Mouse (Mus musculus): ENCODE results near the gene B3galt5. TPM values are rescaled to one million over a fixed set of nuclear protein-coding genes. Genes with fewer than 3 reads are reported as not detected.
A peak's percentile ranks its signal among the peaks of the same experiment; 100 is the strongest.
"Not testable (repeated sequence)": the region's sequence is repeated elsewhere in the genome, so short reads cannot be mapped to it uniquely, and the experiment has no call there.

Gene B3galt5
- polyA plus RNA-seq, 1 experiment from 2014 or later: 0.18 TPM

GRCm38 (mm10) chr16:96323166-96323565 is 87.6 kb downstream of the B3galt5 start:
- Histone ChIP-seq H3K27ac (ENCODE audit: low read length) (no peak overlapping the region), H3K4me3 (ENCODE audit: low read depth, low read length) (no peak overlapping the region), H3K9me3 (ENCODE audit: low read length) (no peaks in the 10 kb centered on the region), H3K36me3 (ENCODE audit: insufficient read depth, low read length) (no peaks in the 10 kb centered on the region), H3K9ac (replicated peaks; ENCODE audit: low read depth) (no peak overlapping the region), H3K27me3 (replicated peaks; ENCODE audit: insufficient read depth, low read length) (no peaks in the 10 kb centered on the region), H3K4me1 (ENCODE audit: insufficient read depth, low read depth, low read length) (peaks cover 4% of the 10 kb centered on the region; the same call in 1 of the 2 replicates), H3K4me2 (replicated peaks; ENCODE audit: low read depth, low read length) (no peak overlapping the region)
- ATAC-seq (no peak), DNase-seq (ENCODE audit: low spot score) (no peak)
- 81% methylated on average over 4 of the region's 4 CpGs for WGBS
- TF ChIP-seq EP300 (IDR thresholded peaks at IDR 0.05) (no peak), CTCF (IDR thresholded peaks at IDR 0.05) (no peak)

- Histone ChIP-seq H3K9ac (replicated peaks; ENCODE audit: low read depth) (no peak overlapping the region), H3K27me3 (replicated peaks; ENCODE audit: insufficient read depth, low read length) (no peaks in the 10 kb centered on the region), H3K4me3 (ENCODE audit: low read depth, low read length) (no peak overlapping the region), H3K36me3 (ENCODE audit: insufficient read depth, low read length) (no peaks in the 10 kb centered on the region), H3K27ac (ENCODE audit: low read length) (no peak overlapping the region), H3K4me2 (replicated peaks; ENCODE audit: low read depth, low read length) (no peak overlapping the region), H3K9me3 (ENCODE audit: low read length) (no peaks in the 10 kb centered on the region), H3K4me1 (ENCODE audit: insufficient read depth, low read depth, low read length) (peaks cover 4% of the 10 kb centered on the region; the same call in 1 of the 2 replicates)
- TF ChIP-seq CTCF (IDR thresholded peaks at IDR 0.05) (no peak), EP300 (IDR thresholded peaks at IDR 0.05) (no peak)
- DNase-seq (ENCODE audit: low spot score): no peak
- ATAC-seq: 0 out of 2 replicates have a peak, but pooled peaks have one; percentile 14
- WGBS: 30% methylated on average over 10 of the region's 10 CpGs
Observed at GRCm38 (mm10) chr16:96326110-96326999, 90.8 kb downstream of the B3galt5 start.

- H3K27ac ChIP-seq (ENCODE audit: low read length); DNase-seq (ENCODE audit: low spot score); H3K27me3 ChIP-seq (replicated peaks; ENCODE audit: insufficient read depth, low read length); H3K4me1 ChIP-seq (ENCODE audit: insufficient read depth, low read depth, low read length); H3K4me2 ChIP-seq (replicated peaks; ENCODE audit: low read depth, low read length); ATAC-seq; H3K36me3 ChIP-seq (ENCODE audit: insufficient read depth, low read length); H3K9me3 ChIP-seq (ENCODE audit: low read length); H3K4me3 ChIP-seq (ENCODE audit: low read depth, low read length); H3K9ac ChIP-seq (replicated peaks; ENCODE audit: low read depth): not testable (repeated sequence)
- WGBS: 30% methylated on average over 9 of the region's 9 CpGs
Observed at GRCm38 (mm10) chr16:96327251-96327650, 91.7 kb downstream of the B3galt5 start.

- ATAC-seq (no peak), DNase-seq (ENCODE audit: low spot score) (no peak)
- H3K9me3 ChIP-seq (ENCODE audit: low read length): no peaks in the 10 kb centered on the region
- H3K9ac ChIP-seq (replicated peaks; ENCODE audit: low read depth): no peak overlapping the region
- H3K4me1 ChIP-seq (ENCODE audit: insufficient read depth, low read depth, low read length): no peaks in the 10 kb centered on the region
- 74% methylated on average over 4 of the region's 4 CpGs for WGBS
- no peak overlapping the region for H3K27ac ChIP-seq (ENCODE audit: low read length)
- TF ChIP-seq EP300 (IDR thresholded peaks at IDR 0.05): no peak
- no peak for TF ChIP-seq CTCF (IDR thresholded peaks at IDR 0.05)
- no peaks in the 10 kb centered on the region for H3K27me3 ChIP-seq (replicated peaks; ENCODE audit: insufficient read depth, low read length)
- no peak overlapping the region for H3K4me2 ChIP-seq (replicated peaks; ENCODE audit: low read depth, low read length)
- no peak overlapping the region for H3K4me3 ChIP-seq (ENCODE audit: low read depth, low read length)
- no peaks in the 10 kb centered on the region for H3K36me3 ChIP-seq (ENCODE audit: insufficient read depth, low read length)
Observed at GRCm38 (mm10) chr16:96339570-96339969, 104.0 kb downstream of the B3galt5 start.

GRCm38 (mm10) chr16:96341269-96341668 is 105.7 kb downstream of the B3galt5 start:
- no peaks in the 10 kb centered on the region for H3K4me1 ChIP-seq (ENCODE audit: insufficient read depth, low read depth, low read length)

GRCm38 (mm10) chr16:96341945-96342344 is 106.3 kb downstream of the B3galt5 start:
- Histone ChIP-seq H3K27ac (ENCODE audit: low read length) (no peak overlapping the region), H3K9ac (replicated peaks; ENCODE audit: low read depth) (no peak overlapping the region), H3K27me3 (replicated peaks; ENCODE audit: insufficient read depth, low read length) (no peaks in the 10 kb centered on the region), H3K4me1 (ENCODE audit: insufficient read depth, low read depth, low read length) (no peaks in the 10 kb centered on the region), H3K9me3 (ENCODE audit: low read length) (no peaks in the 10 kb centered on the region), H3K4me3 (ENCODE audit: low read depth, low read length) (no peak overlapping the region), H3K4me2 (replicated peaks; ENCODE audit: low read depth, low read length) (no peak overlapping the region), H3K36me3 (ENCODE audit: insufficient read depth, low read length) (no peaks in the 10 kb centered on the region)
- 75% methylated on average over 4 of the region's 4 CpGs for WGBS
- TF ChIP-seq CTCF (IDR thresholded peaks at IDR 0.05): no peak
- no peak for TF ChIP-seq EP300 (IDR thresholded peaks at IDR 0.05)
- DNase-seq (ENCODE audit: low spot score): no peak
- ATAC-seq: no peak

More at GRCm38 (mm10) chr16:96341269-96341668, 105.7 kb downstream of the B3galt5 start:
- Histone ChIP-seq H3K36me3 (ENCODE audit: insufficient read depth, low read length) (no peaks in the 10 kb centered on the region), H3K4me2 (replicated peaks; ENCODE audit: low read depth, low read length) (no peak overlapping the region), H3K9ac (replicated peaks; ENCODE audit: low read depth) (no peak overlapping the region), H3K27ac (ENCODE audit: low read length) (no peak overlapping the region), H3K9me3 (ENCODE audit: low read length) (no peaks in the 10 kb centered on the region), H3K4me3 (ENCODE audit: low read depth, low read length) (no peak overlapping the region), H3K27me3 (replicated peaks; ENCODE audit: insufficient read depth, low read length) (no peaks in the 10 kb centered on the region)
- WGBS: 7% methylated on average over 5 of the region's 5 CpGs
- ATAC-seq (no peak), DNase-seq (ENCODE audit: low spot score) (peak; percentile 56)
- TF ChIP-seq CTCF (IDR thresholded peaks at IDR 0.05) (peak; percentile 82), EP300 (IDR thresholded peaks at IDR 0.05) (no peak)

Data from lung, postnatal 0 days (tissue).